Mouse (Mus musculus): Measurements from ENCODE around the gene Stau1. TPM values are rescaled to one million over a fixed set of nuclear protein-coding genes. Genes with fewer than 3 reads are reported as not detected.

The Stau1 gene
- polyA plus RNA-seq, 1 experiment from 2014 or later: 96.1 TPM

DNA sequence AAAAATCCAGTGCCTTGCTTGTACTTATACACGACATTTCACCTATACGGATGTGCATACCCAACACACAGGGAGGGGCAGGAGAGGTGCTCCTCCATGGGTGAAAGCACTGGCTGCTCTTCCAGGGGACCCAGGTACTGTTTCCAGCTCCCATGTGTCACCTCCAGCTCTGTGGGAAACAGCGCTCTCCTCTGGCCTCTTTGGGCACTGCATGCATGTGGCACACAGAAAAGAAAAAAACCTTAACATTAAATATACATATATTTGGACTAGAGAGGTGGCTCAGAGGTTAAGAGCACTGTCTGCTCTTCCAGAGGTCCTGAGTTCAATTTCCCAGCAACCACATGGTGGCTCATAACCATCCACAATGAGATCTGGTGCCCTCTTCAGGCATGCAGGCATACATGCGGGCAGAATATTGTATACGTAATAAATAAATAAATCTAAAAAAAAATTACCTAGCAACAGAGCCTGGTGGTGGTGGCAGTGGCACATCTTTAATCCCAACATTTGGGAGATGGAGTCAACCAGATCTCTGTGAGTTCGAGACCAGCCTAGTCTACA, 92.3 kb downstream of the Stau1 start:
- WGBS: 91% methylated on average over 6 of the region's 6 CpGs
- Histone ChIP-seq H3K4me3 (no peak overlapping the region), H3K36me3 (replicated peaks) (peaks cover 8% of the 10 kb centered on the region), H3K4me1 (peaks cover 15% of the 10 kb centered on the region), H3K27me3 (replicated peaks; ENCODE audit: low read depth, poor library complexity, severe bottlenecking) (no peaks in the 10 kb centered on the region), H3K27ac (replicated peaks) (no peak overlapping the region), H3K9me3 (no peaks in the 10 kb centered on the region)
- DNase-seq (ENCODE audit: low spot score): no peak

GRCm38 (mm10) chr2:166900792-166901505, 95.2 kb downstream of the Stau1 start:
- DNase-seq (ENCODE audit: low spot score): no peak
- Histone ChIP-seq H3K4me3 (no peak overlapping the region), H3K9me3 (no peaks in the 10 kb centered on the region), H3K27me3 (replicated peaks; ENCODE audit: low read depth, poor library complexity, severe bottlenecking) (no peaks in the 10 kb centered on the region), H3K36me3 (replicated peaks) (0 out of 2 replicates have a peak, but pooled peaks cover 3% of the 10 kb centered on the region), H3K4me1 (peaks cover 5% of the 10 kb centered on the region), H3K27ac (replicated peaks) (no peak overlapping the region)
- 84% methylated on average over 8 of the region's 8 CpGs for WGBS

- Histone ChIP-seq H3K4me1 (no peaks in the 10 kb centered on the region), H3K4me3 (no peak overlapping the region), H3K9me3 (no peaks in the 10 kb centered on the region), H3K36me3 (replicated peaks) (peaks cover 10% of the 10 kb centered on the region), H3K27me3 (replicated peaks; ENCODE audit: low read depth, poor library complexity, severe bottlenecking) (no peaks in the 10 kb centered on the region), H3K27ac (replicated peaks) (no peak overlapping the region)
- DNase-seq (ENCODE audit: low spot score): no peak
- 70% methylated on average over 3 of the region's 3 CpGs for WGBS
These were observed 96.4 kb downstream of the Stau1 start for GRCm38 (mm10) chr2:166899746-166900145.

GRCm38 (mm10) chr2:166899161-166899560, 96.9 kb downstream of the Stau1 start:
- H3K9me3 ChIP-seq: no peaks in the 10 kb centered on the region
- H3K4me3 ChIP-seq: no peak overlapping the region
- peaks cover 16% of the 10 kb centered on the region for H3K36me3 ChIP-seq (replicated peaks)
- H3K27me3 ChIP-seq (replicated peaks; ENCODE audit: low read depth, poor library complexity, severe bottlenecking): no peaks in the 10 kb centered on the region
- WGBS: 91% methylated on average over 2 of the region's 2 CpGs
- no peak overlapping the region for H3K27ac ChIP-seq (replicated peaks)
- no peaks in the 10 kb centered on the region for H3K4me1 ChIP-seq
- no peak for DNase-seq (ENCODE audit: low spot score)

Other genes with a start within 250 kb of the Stau1 start
- gene Trp53rkb, start 203.8 kb downstream of the Stau1 start, polyA plus RNA-seq (2016; fragmentation: Nextera tagmentation; extraction: Ambion mirVana): 10.6 and 12.0 TPM in 2 replicates
- gene Arfgef2, start 190.7 kb downstream of the Stau1 start, polyA plus RNA-seq (2016; fragmentation: Nextera tagmentation; extraction: Ambion mirVana): 4.7 and 5.5 TPM in 2 replicates
- gene Cse1l, start 90.3 kb downstream of the Stau1 start, polyA plus RNA-seq (2016; fragmentation: Nextera tagmentation; extraction: Ambion mirVana): 213 and 222 TPM in 2 replicates
- 69.0 and 69.9 TPM in 2 replicates for gene Ddx27, start 18.9 kb upstream of the Stau1 start, polyA plus RNA-seq (2016; fragmentation: Nextera tagmentation; extraction: Ambion mirVana)
- 6.4 and 7.0 TPM in 2 replicates for gene Znfx1, start 66.7 kb upstream of the Stau1 start, polyA plus RNA-seq (2016; fragmentation: Nextera tagmentation; extraction: Ambion mirVana)
- gene Kcnb1, start 193.9 kb upstream of the Stau1 start, polyA plus RNA-seq (2016; fragmentation: Nextera tagmentation; extraction: Ambion mirVana): 0.40 and 0.52 TPM in 2 replicates
- gene Ptgis, start 244.3 kb upstream of the Stau1 start, polyA plus RNA-seq (2016; fragmentation: Nextera tagmentation; extraction: Ambion mirVana): 13.7 and 14.6 TPM in 2 replicates